Mouse (Mus musculus) C2C12 (cell line): Measurements from ENCODE around the gene Sept9.

Experiments used
- CEBPB ChIP-seq: IDR thresholded peaks from one replicate; pipeline ENCODE4 v1.6.1; 2011; ENCODE audit warnings: low read depth, mild to moderate bottlenecking, control low read depth, moderate library complexity
- CTCF ChIP-seq: IDR thresholded peaks from one replicate; pipeline ENCODE4 v1.5.1; 2011; ENCODE audit not compliant: control insufficient read depth, insufficient read depth, insufficient read length
- FOSL1 ChIP-seq: IDR thresholded peaks from one replicate; pipeline ENCODE4 v1.8.0; 2011; ENCODE audit warnings: mild to moderate bottlenecking, low read length; ENCODE audit not compliant: poor library complexity, insufficient read depth, severe bottlenecking
- MAX ChIP-seq: IDR thresholded peaks from one replicate; pipeline ENCODE4 v1.6.1; 2011; ENCODE audit warnings: mild to moderate bottlenecking, control low read depth
- MYOD1 ChIP-seq: IDR thresholded peaks from one replicate; pipeline ENCODE4 v1.6.1; 2011; ENCODE audit warnings: low read depth; ENCODE audit not compliant: control insufficient read depth, insufficient read length
- MYOG ChIP-seq: IDR thresholded peaks from one replicate; pipeline ENCODE4 v1.6.1; 2011; ENCODE audit not compliant: control insufficient read depth, insufficient read length; ENCODE audit errors: extremely low read depth
- USF1 ChIP-seq: IDR thresholded peaks from one replicate; pipeline ENCODE4 v1.6.1; 2011; ENCODE audit warnings: low read depth, mild to moderate bottlenecking, control low read depth, moderate library complexity

DNA sequence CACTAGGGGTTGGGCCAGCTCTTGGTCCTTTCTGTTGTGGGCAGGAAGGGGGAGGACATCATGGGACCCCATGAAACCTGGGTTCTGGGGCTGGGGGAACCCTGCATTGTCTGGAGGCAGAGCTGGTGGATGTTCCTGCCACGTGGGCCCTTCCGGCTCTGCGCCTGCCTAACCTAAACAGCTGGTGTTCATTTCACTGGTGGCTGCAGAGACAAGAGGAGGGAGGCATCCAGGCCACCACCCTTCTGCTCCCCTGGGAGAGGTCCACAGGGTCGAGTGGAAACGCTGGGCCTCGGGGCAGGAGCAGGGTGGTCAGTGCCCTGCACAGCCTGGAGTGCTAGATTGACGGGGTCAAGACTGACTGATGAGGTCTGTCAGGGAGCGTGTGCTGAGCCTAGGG is 89.3 kb downstream of the Sept9 start:
- TF ChIP-seq USF1 (no peak), CTCF (no peak), MAX (no peak), MYOD1 (no peak), MYOG (no peak), CEBPB (no peak), FOSL1 (no peak)
